Mouse (Mus musculus): ENCODE results near the gene Rerg.

- TF ChIP-seq POLR2A (IDR thresholded peaks at IDR 0.05; ENCODE audit: insufficient read depth, low read depth, low read length) (no peak), CTCF (IDR thresholded peaks at IDR 0.05; ENCODE audit: insufficient read depth, low read depth, low read length) (no peak)
Observed at GRCm38 (mm10) chr6:137088469-137088868, 81.8 kb downstream of the Rerg start.
